24 mouse cellular contexts compared by ENCODE assay signal in the genomic region with DNA sequence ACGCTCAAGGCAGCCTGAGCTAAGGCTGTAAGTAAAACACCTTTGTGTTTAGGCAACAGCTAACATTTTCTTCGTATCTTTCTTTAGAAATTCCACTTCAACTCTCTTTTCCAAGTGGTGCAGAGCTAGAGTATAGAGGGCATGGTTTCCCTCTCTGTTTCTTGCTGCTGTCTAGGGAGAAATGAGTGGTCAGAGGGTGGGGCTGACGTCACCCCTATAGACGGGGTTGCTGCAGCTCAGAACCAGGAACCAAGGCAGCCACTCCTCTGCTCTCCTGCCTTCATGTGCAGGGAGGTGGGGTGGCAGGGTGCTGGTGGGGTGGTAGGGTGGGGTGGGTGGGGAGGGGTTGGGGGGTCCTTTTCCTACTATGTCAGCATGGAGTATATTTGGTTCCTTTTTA. TPM values are rescaled to one million over a fixed set of nuclear protein-coding genes. Genes with fewer than 3 reads are reported as not detected.
"Had no signal": no experiment of that assay in that cellular context is flagged by ENCODE, and none has a peak within 500 bp of the region (broad histone marks: within the 10 kb centered on the region; RNA-seq: fewer than 3 reads in every experiment).

No protein-coding gene starts in this region.

- H3K27me3 ChIP-seq: midbrain, embryonic 13.5 days; midbrain, embryonic 15.5 days; neural tube, embryonic 12.5 days; stomach, embryonic 15.5 days had no signal

- H3K36me3 ChIP-seq: liver, embryonic 13.5 days; liver, embryonic 15.5 days; lung, embryonic 15.5 days; midbrain, embryonic 13.5 days; midbrain, embryonic 15.5 days; neural tube, embryonic 12.5 days; stomach, embryonic 15.5 days had no signal

- H3K4me2 ChIP-seq: liver, embryonic 13.5 days; liver, embryonic 15.5 days; lung, embryonic 15.5 days; midbrain, embryonic 11.5 days; midbrain, embryonic 13.5 days; midbrain, embryonic 15.5 days; neural tube, embryonic 12.5 days; stomach, embryonic 15.5 days had no signal

- H3K9ac ChIP-seq: liver, embryonic 13.5 days; liver, embryonic 15.5 days; liver, postnatal 0 days; lung, embryonic 15.5 days; midbrain, embryonic 13.5 days; midbrain, embryonic 15.5 days; neural tube, embryonic 12.5 days; stomach, embryonic 15.5 days had no signal

- DNase-seq: liver, embryonic 13.5 days; liver, postnatal 0 days; lung, adult 2 months; lung, postnatal 10 days; lung, postnatal 36 days; right cerebral cortex, postnatal 25 days; right cerebral cortex, postnatal 4 days; spleen, adult 18-20 months; thymus, adult 2 months; thymus, postnatal 25 days; thymus, postnatal 4 days had no signal

- H3K27ac ChIP-seq: liver, embryonic 13.5 days; liver, embryonic 15.5 days; lung, embryonic 15.5 days; macrophage; midbrain, embryonic 13.5 days; midbrain, embryonic 15.5 days; neural tube, embryonic 12.5 days; stomach, embryonic 15.5 days had no signal

- H3K4me3 ChIP-seq: liver, embryonic 13.5 days; liver, embryonic 15.5 days; lung, embryonic 15.5 days; megakaryocyte, embryonic 14.5 days; midbrain, embryonic 13.5 days; midbrain, embryonic 15.5 days; neural tube, embryonic 12.5 days; stomach, embryonic 15.5 days had no signal

- H3K4me1 ChIP-seq: liver, embryonic 13.5 days; liver, embryonic 15.5 days; lung, embryonic 15.5 days; megakaryocyte, embryonic 14.5 days; neural tube, embryonic 12.5 days; stomach, embryonic 15.5 days had no signal

- H3K9me3 ChIP-seq: liver, embryonic 13.5 days; liver, embryonic 15.5 days; lung, embryonic 15.5 days; megakaryocyte, embryonic 14.5 days; midbrain, embryonic 13.5 days; midbrain, embryonic 15.5 days; neural tube, embryonic 12.5 days; stomach, embryonic 15.5 days had no signal

- ATAC-seq: liver, postnatal 0 days; midbrain, embryonic 13.5 days; midbrain, embryonic 15.5 days had no signal

RNA-seq across cellular contexts. Expression of a gene that starts 22.3 kb away (rescaled TPM):
- polyA plus RNA-seq: liver, embryonic 13.5 days; liver, embryonic 15.5 days; liver, postnatal 0 days; lung, adult 2 months; lung, embryonic 15.5 days; macrophage; midbrain, embryonic 11.5 days; midbrain, embryonic 13.5 days; midbrain, embryonic 15.5 days; midbrain, postnatal 0 days; neural tube, embryonic 12.5 days; neural tube, embryonic 14.5 days; small intestine, adult 2 months; stomach, embryonic 15.5 days; urinary bladder, adult 2 months had no signal

RNA-seq across cellular contexts. Expression of a gene that starts 25.9 kb away (rescaled TPM):
- polyA plus RNA-seq: macrophage had no signal
